Mouse (Mus musculus) heart, embryonic 14.5 days (tissue): ENCODE results near the gene Trmt112. TPM values are rescaled to one million over a fixed set of nuclear protein-coding genes. Genes with fewer than 3 reads are reported as not detected.
A peak's percentile ranks its signal among the peaks of the same experiment; 100 is the strongest.

Source experiments
- ATAC-seq: fragments of 200-750 bp; cut with Nextera tagmentation; 2 replicates; pipeline ENCODE4 v1.8.0; 2017; ENCODE audit warnings: low read depth, moderate TSS enrichment; ENCODE audit not compliant: insufficient number of reproducible peaks, insufficient read depth, low FRiP score
- H3K27ac ChIP-seq, 2 experiments: fragments of 200-500 bp in 1 of 2; fragments of 300-500 bp in 1 of 2; sonication (generic) in 1 of 2; replicated peaks in 1 of 2; 2 replicates each; pipeline ENCODE4 v1.5.1; 2012 to 2014; ENCODE audit warnings: low read depth in 2 of 2, low read length in 2 of 2, control low read depth in 1 of 2, mild to moderate bottlenecking in 1 of 2, mixed read lengths in 1 of 2; ENCODE audit not compliant: control insufficient read depth in 1 of 2, insufficient read depth in 1 of 2
- H3K27me3 ChIP-seq: fragments of 300-500 bp; sonication (generic); 2 replicates; pipeline ENCODE4 v1.6.1; 2014; ENCODE audit warnings: mild to moderate bottlenecking, low read length, control low read depth; ENCODE audit not compliant: control insufficient read depth, insufficient read depth
- H3K36me3 ChIP-seq: fragments of 300-500 bp; sonication (generic); 2 replicates; pipeline ENCODE4 v1.6.1; 2014; ENCODE audit warnings: mild to moderate bottlenecking, control low read depth, low read length, mixed read lengths; ENCODE audit not compliant: control insufficient read depth, insufficient read depth
- H3K4me1 ChIP-seq, 2 experiments: fragments of 200-500 bp in 1 of 2; fragments of 300-500 bp in 1 of 2; sonication (generic) in 1 of 2; 2 replicates each; pipeline ENCODE4 v1.6.1; 2012 to 2014; ENCODE audit warnings: low read length in 2 of 2, control low read depth in 1 of 2, mixed read lengths in 1 of 2; ENCODE audit not compliant: control insufficient read depth in 2 of 2, insufficient read depth in 2 of 2
- H3K4me2 ChIP-seq: fragments of 300-500 bp; sonication (generic); 2 replicates; pipeline ENCODE4 v1.6.1; 2014; ENCODE audit warnings: mild to moderate bottlenecking, low read length
- H3K4me3 ChIP-seq, 2 experiments: fragments of 200-500 bp in 1 of 2; fragments of 300-500 bp in 1 of 2; sonication (generic) in 1 of 2; 2 replicates each; pipeline ENCODE4 v1.5.1; 2012 to 2014; ENCODE audit warnings: low read length in 2 of 2, mild to moderate bottlenecking in 2 of 2, control low read depth in 1 of 2, low read depth in 1 of 2, moderate library complexity in 1 of 2; ENCODE audit not compliant: control insufficient read depth in 1 of 2, insufficient read depth in 1 of 2
- H3K9ac ChIP-seq: fragments of 300-500 bp; sonication (generic); 2 replicates; pipeline ENCODE4 v1.6.1; 2014; ENCODE audit warnings: mild to moderate bottlenecking, low read length
- H3K9me3 ChIP-seq: fragments of 300-500 bp; sonication (generic); 2 replicates; pipeline ENCODE4 v1.6.1; 2016; ENCODE audit warnings: low read length, control low read depth; ENCODE audit not compliant: control insufficient read depth
- WGBS: fragments of 180-500 bp; shearing (Covaris S2); extraction: QIAGEN DNeasy Blood & Tissue Kit; methylation state at CpG from one replicate; pipeline ENCODE4 v1.1.7; 2014; 5-methylcytosine and 5-hydroxymethylcytosine counted together
- polyA plus RNA-seq: library from polyadenylated mRNA; unstranded; fragments of >200 nt; fragmentation: Nextera tagmentation; extraction: Ambion mirVana; gene quantifications from 2 replicates; pipeline ENCODE4 v1.2.1, GENCODE M21; 2014

Trmt112 gene
- polyA plus RNA-seq, 1 experiment from 2014 or later, result 95.0 TPM

GRCm38 (mm10) chr19:6915276-6915675 is 5.8 kb downstream of the Trmt112 start:
- peaks cover 70% of the 10 kb centered on the region for H3K36me3 ChIP-seq
- no peaks in the 10 kb centered on the region for H3K9me3 ChIP-seq
- no peak overlapping the region for H3K4me3 ChIP-seq
- H3K4me2 ChIP-seq, result no peak overlapping the region
- no peak for ATAC-seq
- no peak overlapping the region for H3K27ac ChIP-seq
- no peak overlapping the region for H3K9ac ChIP-seq
- WGBS, result 32% methylated on average over 4 of the region's 4 CpGs
- H3K4me1 ChIP-seq, result peaks cover 5 to 24% of the 10 kb centered on the region in 2 experiments
- H3K27me3 ChIP-seq, result no peaks in the 10 kb centered on the region

GRCm38 (mm10) chr19:6916496-6916895 is 7.0 kb downstream of the Trmt112 start:
- Histone ChIP-seq H3K27me3 (no peaks in the 10 kb centered on the region), H3K27ac (no peak overlapping the region), H3K4me2 (no peak overlapping the region), H3K4me3 (no peak overlapping the region), H3K9me3 (no peaks in the 10 kb centered on the region), H3K9ac (0 out of 2 replicates have a peak overlapping the region, but pooled peaks have one; percentile 25), H3K4me1 (peaks cover 7 to 22% of the 10 kb centered on the region in 2 experiments), H3K36me3 (peaks cover 64% of the 10 kb centered on the region)
- no peak for ATAC-seq
- 76% methylated on average over 4 of the region's 4 CpGs for WGBS

- H3K9me3 ChIP-seq, result no peaks in the 10 kb centered on the region
- H3K4me2 ChIP-seq, result no peak overlapping the region
- H3K27ac ChIP-seq, result no peak overlapping the region
- H3K9ac ChIP-seq, result no peak overlapping the region
- ATAC-seq, result no peak
- H3K4me3 ChIP-seq, result no peak overlapping the region
- no peaks in the 10 kb centered on the region for H3K27me3 ChIP-seq
- H3K4me1 ChIP-seq, result peaks cover 13 to 32% of the 10 kb centered on the region in 2 experiments
- 93% methylated on average over 4 of the region's 4 CpGs for WGBS
- H3K36me3 ChIP-seq, result peaks cover 45% of the 10 kb centered on the region
Measured at GRCm38 (mm10) chr19:6918321-6918720, 8.8 kb downstream of the Trmt112 start.

GRCm38 (mm10) chr19:6919431-6919830 is 9.9 kb downstream of the Trmt112 start:
- H3K4me1 ChIP-seq, result peaks cover 13 to 32% of the 10 kb centered on the region in 2 experiments
- no peaks in the 10 kb centered on the region for H3K9me3 ChIP-seq
- peak overlapping the region; percentile 85 for H3K4me2 ChIP-seq
- ATAC-seq, result no peak
- H3K9ac ChIP-seq, result no peak overlapping the region; the same call in 1 of the 2 replicates
- H3K4me3 ChIP-seq, result no peak overlapping the region
- no peaks in the 10 kb centered on the region for H3K27me3 ChIP-seq
- peaks cover 34% of the 10 kb centered on the region for H3K36me3 ChIP-seq
- 0 out of 4 replicates have a peak overlapping the region, but pooled peaks of 1 of the 2 experiments have one; percentile 96 for H3K27ac ChIP-seq

GRCm38 (mm10) chr19:6919876-6920740 is 10.6 kb downstream of the Trmt112 start:
- Histone ChIP-seq H3K4me3 (peak overlapping the region; percentile 80 to 82), H3K27ac (peak overlapping the region; percentile 7 to 96; a peak in 2 of 4 replicates), H3K27me3 (peaks cover 6% of the 10 kb centered on the region), H3K4me1 (peaks cover 13 to 39% of the 10 kb centered on the region in 2 experiments), H3K9ac (peak overlapping the region; percentile 94), H3K9me3 (no peaks in the 10 kb centered on the region), H3K36me3 (peaks cover 32% of the 10 kb centered on the region), H3K4me2 (peak overlapping the region; percentile 85)
- no peak for ATAC-seq
- 40% methylated on average over 8 of the region's 8 CpGs for WGBS

GRCm38 (mm10) chr19:6920741-6921636 is 11.5 kb downstream of the Trmt112 start:
- peaks cover 16 to 36% of the 10 kb centered on the region in 2 experiments for H3K4me1 ChIP-seq
- H3K9me3 ChIP-seq, result peaks cover under 1% of the 10 kb centered on the region; the same call in 1 of the 2 replicates
- H3K36me3 ChIP-seq, result peaks cover 28% of the 10 kb centered on the region
- WGBS, result 2% methylated on average over 44 of the region's 48 CpGs
- H3K4me2 ChIP-seq, result peak overlapping the region; percentile 85
- H3K4me3 ChIP-seq, result peak overlapping the region; percentile 80 to 82
- peak overlapping the region; percentile 94 for H3K9ac ChIP-seq
- peak; percentile 0; the same call in 1 of the 2 replicates for ATAC-seq
- peaks cover 15% of the 10 kb centered on the region for H3K27me3 ChIP-seq
- peak overlapping the region; percentile 70 to 96 for H3K27ac ChIP-seq
